Mouse (Mus musculus): ENCODE measurements around the gene Cdk2ap2.
"Not testable (repeated sequence)": the region's sequence is repeated elsewhere in the genome, so short reads cannot be mapped to it uniquely, and the experiment has no call there.

Gene Cdk2ap2

GRCm38 (mm10) chr19:4096642-4097440 is at the start of gene Cdk2ap2:
Gene Cdk2ap2, plus strand, starts transcription at chr19:4097182.
- peak; percentile 100 for DNase-seq

GRCm38 (mm10) chr19:4047859-4048258 is 49.1 kb upstream of the Cdk2ap2 start:
- peak; percentile 82 for DNase-seq

DNA sequence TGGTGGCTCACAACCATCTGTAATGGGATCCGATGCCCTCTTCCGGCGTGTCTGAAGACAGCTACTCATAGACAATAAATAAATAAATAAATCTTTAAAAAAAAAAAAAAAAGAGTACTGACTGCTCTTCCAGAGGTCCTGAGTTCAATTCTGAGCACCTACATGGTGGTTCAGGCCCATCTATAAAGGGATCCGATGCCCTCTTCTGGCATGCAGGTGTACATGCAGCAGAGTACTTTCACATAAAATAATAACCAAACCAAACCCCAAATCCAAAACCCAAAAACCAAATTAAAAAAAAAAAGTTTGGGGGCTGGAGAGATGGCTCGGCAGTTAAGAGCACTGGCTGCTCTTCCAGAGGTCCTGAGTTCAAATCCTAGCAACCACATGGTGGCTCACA is 47.9 kb upstream of the Cdk2ap2 start:
- not testable (repeated sequence) for DNase-seq

GRCm38 (mm10) chr19:4051016-4051415 is 46.0 kb upstream of the Cdk2ap2 start:
- DNase-seq = no peak

DNA sequence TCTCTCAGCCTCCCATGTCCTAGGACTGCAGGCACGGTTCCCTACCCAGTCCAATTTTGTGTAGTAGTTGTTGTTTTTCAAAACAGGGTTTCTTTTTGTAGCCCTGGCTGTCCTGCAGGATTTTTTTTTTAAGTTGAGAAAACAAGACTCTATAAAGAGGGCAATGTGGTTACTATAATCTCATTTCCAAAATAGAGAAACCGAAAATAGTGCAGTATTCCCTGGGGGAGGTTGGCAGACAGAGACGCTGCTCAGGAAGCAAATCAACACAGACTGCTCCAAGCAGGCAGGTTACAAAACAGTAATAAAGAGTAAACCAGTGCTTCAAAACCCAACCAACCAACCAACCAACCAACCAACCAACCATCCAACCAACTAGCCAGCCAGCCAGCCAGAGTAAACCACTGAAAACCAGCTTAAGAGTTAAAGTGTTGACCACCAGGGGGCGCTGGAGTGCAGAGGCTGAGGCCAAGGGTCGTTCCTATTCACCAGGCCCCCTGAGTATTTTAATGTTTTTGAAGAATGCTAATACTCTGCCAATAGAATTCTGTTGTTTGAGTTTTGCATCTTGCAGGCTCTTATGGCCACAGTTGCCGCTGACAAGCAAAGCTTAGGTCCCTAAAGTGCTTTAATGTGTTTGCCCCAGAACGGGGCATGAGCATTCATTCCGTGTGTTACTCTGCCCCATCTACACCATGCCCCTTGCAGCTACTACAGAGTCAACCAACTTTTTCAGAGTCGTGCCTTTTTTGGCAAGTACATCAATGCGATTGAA is 45.1 kb upstream of the Cdk2ap2 start:
- no peak for DNase-seq

- DNase-seq = no peak
Observed at GRCm38 (mm10) chr19:4052516-4053030, 44.4 kb upstream of the Cdk2ap2 start.

- no peak for DNase-seq
Observed at GRCm38 (mm10) chr19:4054613-4055012, 42.4 kb upstream of the Cdk2ap2 start.

DNA sequence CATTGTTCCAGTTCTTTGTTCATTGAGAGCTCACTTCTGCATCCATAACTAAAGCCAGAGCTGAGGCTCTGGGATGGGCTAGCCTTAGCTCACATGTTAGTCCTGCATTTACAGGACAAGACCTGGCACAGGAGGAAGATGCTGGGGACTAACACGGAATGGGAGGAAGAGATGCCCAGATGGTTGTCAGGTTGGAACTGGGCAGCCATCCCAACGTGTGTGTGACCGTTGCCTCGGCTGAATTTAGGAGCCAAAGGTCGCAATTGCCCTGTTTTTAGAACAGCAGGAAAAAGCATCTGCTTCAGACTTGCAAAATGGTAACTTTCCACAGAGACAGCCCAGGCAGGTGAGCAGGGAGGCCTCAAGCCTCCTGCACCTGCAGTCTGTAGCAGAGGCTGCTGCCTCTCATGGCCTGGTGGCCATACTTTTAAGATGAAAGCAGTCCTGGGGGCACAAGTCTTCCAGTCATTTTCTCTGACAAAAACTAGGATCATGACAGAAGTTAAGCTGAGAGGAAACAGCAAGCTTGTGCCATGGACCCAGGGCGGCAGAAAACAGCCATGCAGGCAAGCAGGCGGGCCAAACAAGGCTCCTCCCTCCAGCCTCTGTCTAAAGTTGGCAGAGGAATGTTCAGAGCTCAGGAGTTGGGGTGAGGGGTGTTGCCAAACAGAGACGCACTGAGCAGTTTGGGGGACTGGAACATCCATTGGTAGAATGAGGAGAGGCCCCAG is 41.6 kb upstream of the Cdk2ap2 start:
- DNase-seq = peak; percentile 83

GRCm38 (mm10) chr19:4055947-4056693 is 40.9 kb upstream of the Cdk2ap2 start:
- no peak for DNase-seq

- DNase-seq = no peak
Observed at GRCm38 (mm10) chr19:4056727-4057126, 40.3 kb upstream of the Cdk2ap2 start.

DNA sequence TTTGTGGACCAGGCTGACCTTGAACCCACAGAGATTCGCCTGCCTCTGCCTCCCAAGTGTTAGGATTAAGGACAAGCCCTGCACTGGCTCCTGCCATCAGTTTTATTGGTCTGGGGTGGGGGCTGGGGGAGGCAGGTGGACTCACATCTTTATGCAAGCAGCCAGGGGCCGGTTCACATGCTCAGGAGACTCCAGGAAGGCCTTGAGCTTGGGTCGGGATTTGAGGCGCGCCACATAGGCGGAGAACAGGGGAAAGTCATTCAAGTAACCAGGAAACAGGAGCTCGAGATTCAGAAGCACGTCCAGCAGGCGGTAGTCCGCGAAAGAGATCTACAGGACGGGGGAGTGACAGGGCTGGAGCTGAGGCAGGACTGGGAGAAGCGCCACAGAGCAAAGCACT is 39.6 kb upstream of the Cdk2ap2 start:
- no peak for DNase-seq

GRCm38 (mm10) chr19:4057962-4058361 is 39.0 kb upstream of the Cdk2ap2 start:
- no peak for DNase-seq

DNA sequence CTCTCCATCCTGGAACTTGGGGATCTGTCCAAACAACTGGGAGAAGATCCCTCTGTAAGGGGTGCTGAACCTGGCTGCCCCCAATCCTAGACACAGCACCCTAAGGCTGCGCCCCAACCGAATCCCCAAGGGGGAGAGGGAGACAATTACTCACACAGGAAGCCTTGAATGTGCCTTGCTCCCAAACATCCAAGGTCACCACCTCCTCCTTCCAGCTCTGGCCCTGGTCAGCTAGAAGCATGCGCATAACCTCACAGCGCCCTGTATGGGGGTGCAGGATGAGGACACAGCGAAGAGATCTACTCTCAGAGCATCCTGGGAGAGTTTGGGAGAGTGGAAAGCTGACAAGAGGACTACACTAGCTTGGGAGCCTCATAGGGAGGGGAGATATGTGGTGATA is 38.4 kb upstream of the Cdk2ap2 start:
- no peak for DNase-seq

DNA sequence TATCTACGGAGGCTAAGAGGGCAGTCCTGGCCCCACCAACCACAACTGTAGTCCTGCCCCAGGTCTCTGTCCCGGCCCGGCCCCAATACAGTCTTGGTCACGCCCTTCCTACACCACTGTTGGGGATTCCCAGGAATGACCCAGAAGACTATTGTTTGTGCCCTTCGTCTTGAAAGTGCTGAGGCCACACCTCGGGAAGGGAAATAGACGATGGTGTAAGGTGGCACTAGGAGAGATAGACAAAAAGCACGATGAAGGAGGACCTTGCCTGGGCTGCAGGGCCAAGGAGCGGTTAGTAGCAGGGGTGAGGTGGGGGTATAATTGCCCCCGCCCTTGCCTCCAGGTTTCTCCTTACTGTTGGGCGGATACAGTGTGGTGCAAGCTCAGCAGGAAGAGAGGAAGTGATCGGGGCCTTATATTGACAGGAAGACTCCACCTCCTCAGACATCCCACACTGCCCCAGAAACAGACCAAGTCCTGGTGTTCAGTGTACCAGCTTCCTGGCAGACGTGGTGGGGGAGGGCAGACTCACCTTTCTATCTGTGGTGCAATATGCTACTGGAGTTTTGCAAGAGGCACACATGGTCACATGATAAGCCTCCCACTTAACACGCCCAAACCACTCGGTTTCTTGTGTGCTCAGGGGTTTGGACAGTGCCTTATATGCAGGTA is 37.8 kb upstream of the Cdk2ap2 start, which contains the start of gene Gstp3:
Gene Gstp3, minus strand, starts transcription at position 501 of the 672 bp plus-strand sequence.
- DNase-seq = no peak

GRCm38 (mm10) chr19:4060044-4060898 is 36.7 kb upstream of the Cdk2ap2 start:
- not testable (repeated sequence) for DNase-seq

DNA sequence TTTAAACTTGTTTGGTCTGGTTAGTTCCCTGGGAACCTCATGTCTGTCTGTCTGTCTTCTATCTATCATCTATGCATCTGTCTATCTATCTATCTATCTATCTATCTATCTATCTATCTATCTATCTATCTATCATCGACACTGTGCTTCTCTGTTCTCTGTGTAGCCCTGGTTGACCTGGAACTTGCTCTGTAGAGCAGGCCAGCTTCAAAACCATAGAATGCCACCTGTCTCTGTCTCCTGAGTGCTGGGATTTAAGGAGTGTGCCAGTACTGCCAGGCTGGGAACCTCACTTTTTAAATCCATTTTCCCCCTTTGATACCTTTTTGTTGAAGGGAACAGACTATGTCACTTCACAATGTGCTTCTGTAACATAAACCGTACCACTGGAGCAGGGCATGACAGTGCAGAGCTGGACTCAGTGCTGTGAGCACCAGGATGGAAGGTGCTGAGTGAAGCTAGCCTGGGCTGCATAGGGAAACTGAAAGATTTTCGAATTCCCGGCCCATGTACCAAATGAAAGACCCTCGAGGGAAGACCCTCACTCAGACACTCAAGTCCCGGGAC is 36.0 kb upstream of the Cdk2ap2 start:
- DNase-seq = no peak

GRCm38 (mm10) chr19:4063357-4063756 is 33.6 kb upstream of the Cdk2ap2 start:
- DNase-seq = not testable (repeated sequence)

- not testable (repeated sequence) for DNase-seq
Observed at GRCm38 (mm10) chr19:4064501-4064900, 32.5 kb upstream of the Cdk2ap2 start.

- no peak for DNase-seq
Observed at GRCm38 (mm10) chr19:4066280-4066679, 30.7 kb upstream of the Cdk2ap2 start.

GRCm38 (mm10) chr19:4066877-4067276 is 30.1 kb upstream of the Cdk2ap2 start:
- DNase-seq = no peak
